Mouse (Mus musculus) cerebellum, adult 2 months (tissue): ENCODE data around the gene Zdhhc23.

Experiments
- CTCF ChIP-seq: fragments of 200-500 bp; IDR thresholded peaks from 2 replicates; pipeline ENCODE4 v1.5.1; 2011; ENCODE audit warnings: low read depth, mild to moderate bottlenecking, control low read depth, low read length, moderate library complexity, borderline replicate concordance; ENCODE audit not compliant: insufficient read depth
- POLR2A ChIP-seq: fragments of 200-500 bp; IDR thresholded peaks from 2 replicates; pipeline ENCODE4 v1.6.1; 2011; ENCODE audit warnings: low read length, control low read depth, borderline replicate concordance; ENCODE audit not compliant: insufficient read depth

GRCm38 (mm10) chr16:43932319-43932718 is 47.3 kb downstream of the Zdhhc23 start:
- no peak for TF ChIP-seq POLR2A
- no peak for TF ChIP-seq CTCF
